Mouse (Mus musculus) CH12.LX (cell line): Measurements from ENCODE around the gene Ccdc162.

Source experiments
- CTCF ChIP-seq, 2 experiments: IDR thresholded peaks in 1 of 2; conservative IDR thresholded peaks in 1 of 2; 2 replicates each; pipeline ENCODE4 v1.5.1; 2011 to 2012; ENCODE audit warnings: low read depth in 2 of 2, low read length in 2 of 2, improper control_type of control experiment in 1 of 2, inconsistent platforms in 1 of 2, mild to moderate bottlenecking in 1 of 2, moderate library complexity in 1 of 2
- USF2 ChIP-seq: conservative IDR thresholded peaks from 2 replicates; pipeline ENCODE4 v1.6.1; 2011; ENCODE audit warnings: low read depth, low read length, improper control_type of control experiment

GRCm38 (mm10) chr10:41746554-41746953 is 30.1 kb upstream of the Ccdc162 start:
- no peak for TF ChIP-seq USF2
- TF ChIP-seq CTCF (conservative IDR thresholded peaks at IDR 0.05 in 1 of 2, IDR thresholded peaks at IDR 0.05 in 1 of 2; ENCODE audit: low read depth in 2 of 2, low read length in 2 of 2): no peak
